Mouse (Mus musculus): ENCODE measurements around the gene Abhd12b.

- no peak for TF ChIP-seq CTCF (conservative IDR thresholded peaks at IDR 0.05; ENCODE audit: low read length)
- TF ChIP-seq NANOG (IDR thresholded peaks at IDR 0.05; ENCODE audit: borderline replicate concordance, low read length) = no peak
These were observed 7.1 kb downstream of the Abhd12b start for GRCm38 (mm10) chr12:70161057-70161456.
